Mouse (Mus musculus) lung, embryonic 16.5 days (tissue): Measurements from ENCODE around the gene Tmem110. TPM values are rescaled to one million over a fixed set of nuclear protein-coding genes. Genes with fewer than 3 reads are reported as not detected.
A peak's percentile ranks its signal among the peaks of the same experiment; 100 is the strongest.

Source experiments
- ATAC-seq: fragments of 200-750 bp; cut with Nextera tagmentation; 2 replicates; pipeline ENCODE4 v1.8.0; 2017; ENCODE audit warnings: low read depth, mild to moderate bottlenecking, moderate library complexity
- H3K27ac ChIP-seq: fragments of 300-500 bp; sonication (generic); 2 replicates; pipeline ENCODE4 v1.5.1; 2014; ENCODE audit warnings: mild to moderate bottlenecking, control low read depth, low read length
- H3K27me3 ChIP-seq: fragments of 300-500 bp; sonication (generic); 2 replicates; pipeline ENCODE4 v1.6.1; 2014; ENCODE audit warnings: low read depth, low read length, mixed read lengths; ENCODE audit not compliant: control insufficient read depth, insufficient read depth
- H3K36me3 ChIP-seq: fragments of 300-500 bp; sonication (generic); 2 replicates; pipeline ENCODE4 v1.6.1; 2014; ENCODE audit warnings: low read length; ENCODE audit not compliant: control insufficient read depth, insufficient read depth
- H3K4me1 ChIP-seq: fragments of 300-500 bp; sonication (generic); replicated peaks from 2 replicates; pipeline ENCODE4 v1.6.1; 2014; ENCODE audit warnings: low read length, mixed read lengths; ENCODE audit not compliant: control insufficient read depth, insufficient read depth
- H3K4me2 ChIP-seq: fragments of 300-500 bp; sonication (generic); 2 replicates; pipeline ENCODE4 v1.6.1; 2014; ENCODE audit warnings: low read depth, low read length, control low read depth
- H3K4me3 ChIP-seq: fragments of 300-500 bp; sonication (generic); 2 replicates; pipeline ENCODE4 v1.5.1; 2014; ENCODE audit warnings: mild to moderate bottlenecking, low read length, control low read depth
- H3K9ac ChIP-seq: fragments of 300-500 bp; sonication (generic); 2 replicates; pipeline ENCODE4 v1.6.1; 2014; ENCODE audit warnings: low read length, control low read depth
- H3K9me3 ChIP-seq: fragments of 300-500 bp; sonication (generic); 2 replicates; pipeline ENCODE4 v1.6.1; 2016; ENCODE audit warnings: low read length; ENCODE audit not compliant: control insufficient read depth
- WGBS: fragments of 180-500 bp; shearing (Covaris S2); extraction: QIAGEN DNeasy Blood & Tissue Kit; methylation state at CpG from one replicate; pipeline ENCODE4 v1.1.7; 2014; 5-methylcytosine and 5-hydroxymethylcytosine counted together
- polyA plus RNA-seq: library from polyadenylated mRNA; unstranded; fragments of >200 nt; fragmentation: Nextera tagmentation; extraction: Ambion mirVana; gene quantifications from 2 replicates; pipeline ENCODE4 v1.2.1, GENCODE M21; 2015

Tmem110 gene
- polyA plus RNA-seq, 1 experiment from 2014 or later = 27.0 TPM

- no peak overlapping the region; the same call in 1 of the 2 replicates for H3K9ac ChIP-seq
- no peaks in the 10 kb centered on the region for H3K9me3 ChIP-seq
- 0 out of 2 replicates have a peak, but pooled peaks cover 5% of the 10 kb centered on the region for H3K36me3 ChIP-seq
- peak overlapping the region; percentile 26; the same call in 1 of the 2 replicates for H3K4me2 ChIP-seq
- ATAC-seq = peak; percentile 71
- WGBS = 49% methylated on average over 18 of the region's 18 CpGs
- H3K4me1 ChIP-seq = peaks cover 40% of the 10 kb centered on the region
- no peaks in the 10 kb centered on the region for H3K27me3 ChIP-seq
- H3K27ac ChIP-seq = peak overlapping the region; percentile 60
- H3K4me3 ChIP-seq = no peak overlapping the region
These were observed 48.8 kb downstream of the Tmem110 start for GRCm38 (mm10) chr14:30874095-30874700.

GRCm38 (mm10) chr14:30875130-30875865 is 49.9 kb downstream of the Tmem110 start:
- Histone ChIP-seq H3K4me2 (no peak overlapping the region), H3K4me1 (peaks cover 40% of the 10 kb centered on the region), H3K9me3 (no peaks in the 10 kb centered on the region), H3K4me3 (no peak overlapping the region), H3K36me3 (0 out of 2 replicates have a peak, but pooled peaks cover 5% of the 10 kb centered on the region), H3K9ac (no peak overlapping the region; the same call in 1 of the 2 replicates), H3K27me3 (no peaks in the 10 kb centered on the region), H3K27ac (no peak overlapping the region)
- ATAC-seq = no peak
- 76% methylated on average over 12 of the region's 12 CpGs for WGBS

DNA sequence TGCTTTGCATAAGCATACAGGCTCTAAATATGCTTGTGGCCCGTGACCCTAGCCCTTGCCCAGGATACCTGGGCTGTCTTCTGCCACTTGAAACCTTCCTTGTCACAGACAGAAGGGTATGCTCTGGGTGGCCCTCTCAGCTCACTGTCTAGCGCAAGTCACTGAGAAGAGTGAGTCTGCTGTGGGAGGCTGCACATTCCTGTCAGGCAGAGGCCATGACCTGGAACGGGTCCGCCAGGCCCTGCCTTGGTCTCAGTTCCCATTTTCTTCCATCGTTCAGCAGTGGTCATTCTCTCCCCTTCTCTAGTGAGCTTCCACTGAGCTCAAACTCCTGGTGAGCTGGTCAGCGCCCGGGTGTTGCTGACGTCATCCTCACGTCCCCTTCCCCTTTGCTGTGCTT is 50.6 kb downstream of the Tmem110 start:
- Histone ChIP-seq H3K27ac (no peak overlapping the region), H3K9ac (no peak overlapping the region), H3K36me3 (0 out of 2 replicates have a peak, but pooled peaks cover 5% of the 10 kb centered on the region), H3K27me3 (no peaks in the 10 kb centered on the region), H3K9me3 (no peaks in the 10 kb centered on the region), H3K4me2 (no peak overlapping the region), H3K4me1 (peaks cover 40% of the 10 kb centered on the region), H3K4me3 (no peak overlapping the region)
- 61% methylated on average over 9 of the region's 9 CpGs for WGBS
- no peak for ATAC-seq

- Histone ChIP-seq H3K4me2 (no peak overlapping the region), H3K9me3 (no peaks in the 10 kb centered on the region), H3K27ac (no peak overlapping the region), H3K4me3 (no peak overlapping the region), H3K36me3 (0 out of 2 replicates have a peak, but pooled peaks cover 5% of the 10 kb centered on the region), H3K4me1 (peaks cover 40% of the 10 kb centered on the region), H3K27me3 (no peaks in the 10 kb centered on the region), H3K9ac (no peak overlapping the region)
- no peak for ATAC-seq
- WGBS = 80% methylated on average over 10 of the region's 10 CpGs
These were observed 51.1 kb downstream of the Tmem110 start for GRCm38 (mm10) chr14:30876451-30876850.

GRCm38 (mm10) chr14:30877827-30878226 is 52.4 kb downstream of the Tmem110 start:
- no peak for ATAC-seq
- Histone ChIP-seq H3K4me3 (no peak overlapping the region), H3K9me3 (no peaks in the 10 kb centered on the region), H3K4me1 (peaks cover 40% of the 10 kb centered on the region), H3K36me3 (0 out of 2 replicates have a peak, but pooled peaks cover 5% of the 10 kb centered on the region), H3K27me3 (no peaks in the 10 kb centered on the region), H3K4me2 (no peak overlapping the region), H3K27ac (no peak overlapping the region), H3K9ac (no peak overlapping the region)
- 88% methylated on average over 3 of the region's 3 CpGs for WGBS

DNA sequence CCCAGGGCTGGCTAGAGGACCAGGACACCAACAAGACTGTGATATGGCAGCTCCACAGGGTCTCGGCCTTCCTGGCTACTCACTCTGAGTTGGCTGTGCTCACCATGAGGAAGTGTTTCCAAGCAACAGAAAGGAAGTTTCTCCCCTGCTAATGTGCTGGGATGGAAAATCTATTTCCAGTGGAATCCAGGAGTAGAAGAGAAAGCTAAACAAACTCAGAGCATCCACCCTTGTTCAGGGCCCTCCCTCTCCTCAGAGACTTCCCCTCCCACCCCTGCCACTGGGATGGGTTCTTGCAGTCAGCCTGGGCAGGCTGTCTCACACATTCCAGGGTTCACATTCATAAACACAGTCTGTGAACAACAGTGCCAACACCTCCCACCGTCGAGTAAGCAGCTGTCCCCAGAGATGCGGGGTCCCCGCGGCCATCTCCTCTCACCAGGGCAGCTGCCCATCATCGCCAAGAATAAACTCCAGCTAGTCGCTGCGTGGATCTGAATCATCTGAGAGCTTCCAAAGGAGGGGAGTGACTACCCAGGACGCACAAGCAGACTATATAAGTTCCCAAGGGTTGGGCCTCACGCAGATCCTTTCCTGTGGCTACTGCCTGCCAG is 53.7 kb downstream of the Tmem110 start, which contains the start of gene Mustn1:
Mustn1 (plus strand) TSS at position 243 of the 614 bp plus-strand sequence.
- no peaks in the 10 kb centered on the region for H3K27me3 ChIP-seq
- WGBS = 32% methylated on average over 11 of the region's 11 CpGs
- H3K9ac ChIP-seq = peak within 1 kb of the TSS; percentile 24; the same call in 1 of the 2 replicates
- 0 out of 2 replicates have a peak, but pooled peaks cover 5% of the 10 kb centered on the region for H3K36me3 ChIP-seq
- no peak within 1 kb of the TSS for H3K4me2 ChIP-seq
- H3K27ac ChIP-seq = peak within 1 kb of the TSS; percentile 82
- no peaks in the 10 kb centered on the region for H3K9me3 ChIP-seq
- H3K4me1 ChIP-seq = peaks cover 36% of the 10 kb centered on the region
- ATAC-seq = peak; percentile 74
- H3K4me3 ChIP-seq = no peak within 1 kb of the TSS

DNA sequence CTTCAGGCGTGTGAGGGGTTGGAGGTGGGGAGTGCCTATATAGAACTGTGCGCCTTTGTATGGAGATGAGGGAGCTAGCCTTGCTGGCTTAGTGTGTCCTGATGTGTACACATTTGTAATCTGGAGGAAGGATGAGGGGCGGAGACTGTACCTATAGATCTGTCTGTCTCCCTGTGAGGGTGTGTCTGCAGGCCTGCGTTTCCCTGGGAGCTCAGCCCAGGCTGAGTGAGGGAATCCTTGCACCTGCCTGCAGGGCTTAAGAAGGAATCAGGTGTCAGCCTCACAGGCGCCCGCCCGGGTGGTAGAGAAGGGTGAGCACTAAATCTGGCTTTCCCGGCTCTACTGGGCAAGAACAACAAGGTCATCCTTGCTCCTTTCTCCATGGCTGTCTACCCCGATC is 54.4 kb downstream of the Tmem110 start:
- Histone ChIP-seq H3K4me3 (no peak overlapping the region), H3K4me2 (no peak overlapping the region), H3K27me3 (no peaks in the 10 kb centered on the region), H3K36me3 (0 out of 2 replicates have a peak, but pooled peaks cover 2% of the 10 kb centered on the region), H3K9me3 (no peaks in the 10 kb centered on the region), H3K9ac (peak overlapping the region; percentile 24; the same call in 1 of the 2 replicates), H3K4me1 (peaks cover 31% of the 10 kb centered on the region), H3K27ac (peak overlapping the region; percentile 82)
- WGBS = 52% methylated on average over 9 of the region's 9 CpGs
- no peak for ATAC-seq

- Histone ChIP-seq H3K27me3 (no peaks in the 10 kb centered on the region), H3K9me3 (no peaks in the 10 kb centered on the region), H3K4me3 (no peak overlapping the region), H3K4me1 (peaks cover 30% of the 10 kb centered on the region), H3K4me2 (no peak overlapping the region), H3K36me3 (0 out of 2 replicates have a peak, but pooled peaks cover 2% of the 10 kb centered on the region), H3K9ac (no peak overlapping the region), H3K27ac (no peak overlapping the region)
- WGBS = 71% methylated on average over 8 of the region's 8 CpGs
- ATAC-seq = no peak
These were observed 54.9 kb downstream of the Tmem110 start for GRCm38 (mm10) chr14:30880251-30880650.
